Mouse (Mus musculus) brain, embryonic 14.5 days (tissue): ENCODE data around the gene Slc22a3. TPM values are rescaled to one million over a fixed set of nuclear protein-coding genes. Genes with fewer than 3 reads are reported as not detected.
A peak's percentile ranks its signal among the peaks of the same experiment; 100 is the strongest.

ENCODE experiments used
- DNase-seq: peaks from one replicate; pipeline ENCODE4 v3.0.0-alpha.2; 2011; ENCODE audit warnings: low read depth
- CTCF ChIP-seq: fragments of 200-500 bp; IDR thresholded peaks from 2 replicates; pipeline ENCODE4 v1.5.1; 2012; ENCODE audit warnings: inconsistent platforms, mild to moderate bottlenecking, moderate library complexity, borderline replicate concordance; ENCODE audit not compliant: insufficient read depth, insufficient read length; ENCODE audit errors: extremely low read depth
- POLR2A ChIP-seq: fragments of 200-500 bp; IDR thresholded peaks from 2 replicates; pipeline ENCODE4 v1.6.1; 2012; ENCODE audit warnings: mild to moderate bottlenecking, inconsistent platforms, borderline replicate concordance; ENCODE audit not compliant: poor library complexity, insufficient read depth, insufficient read length, severe bottlenecking; ENCODE audit errors: extremely low read depth
- polyA plus RNA-seq: library from polyadenylated mRNA; depleted of rRNA; stranded (reverse); fragments of >200 nt; gene quantifications from 2 replicates; pipeline ENCODE4 v1.2.3, GENCODE M21; 2012; rRNA removed

Slc22a3 gene
- polyA plus RNA-seq, 1 experiment, result 1.1 TPM

GRCm38 (mm10) chr17:12385049-12385794 is 122.3 kb downstream of the Slc22a3 start:
- no peak for DNase-seq
- TF ChIP-seq POLR2A (no peak), CTCF (no peak)

- peak; percentile 81 for DNase-seq
- TF ChIP-seq CTCF (no peak), POLR2A (no peak)
Measured at GRCm38 (mm10) chr17:12382531-12382930, 125.0 kb downstream of the Slc22a3 start.

GRCm38 (mm10) chr17:12381579-12381978 is 125.9 kb downstream of the Slc22a3 start:
- TF ChIP-seq POLR2A (no peak), CTCF (no peak)
- DNase-seq, result no peak

- DNase-seq, result no peak
- TF ChIP-seq CTCF (no peak), POLR2A (no peak)
Measured at GRCm38 (mm10) chr17:12380287-12380686, 127.2 kb downstream of the Slc22a3 start.

GRCm38 (mm10) chr17:12377981-12378705 is 129.4 kb downstream of the Slc22a3 start, which contains the start of gene Plg:
Gene Plg, plus strand, starts transcription at chr17:12378608.
- no peak for TF ChIP-seq POLR2A
- no peak for TF ChIP-seq CTCF
- DNase-seq, result no peak

GRCm38 (mm10) chr17:12373601-12374144 is 133.8 kb downstream of the Slc22a3 start:
- no peak for DNase-seq
- no peak for TF ChIP-seq CTCF
- no peak for TF ChIP-seq POLR2A

- TF ChIP-seq POLR2A, result no peak
- peak; percentile 81; the same call in 1 of the 2 replicates for TF ChIP-seq CTCF
- peak; percentile 75 for DNase-seq
Measured at GRCm38 (mm10) chr17:12372021-12372420, 135.5 kb downstream of the Slc22a3 start.

- peak; percentile 54 for DNase-seq
- TF ChIP-seq CTCF (peak; percentile 39; the same call in 1 of the 2 replicates), POLR2A (no peak)
Measured at GRCm38 (mm10) chr17:12371310-12371925, 136.1 kb downstream of the Slc22a3 start.

GRCm38 (mm10) chr17:12370289-12370688 is 137.2 kb downstream of the Slc22a3 start:
- TF ChIP-seq CTCF (no peak), POLR2A (no peak)
- no peak for DNase-seq

- no peak for DNase-seq
- TF ChIP-seq POLR2A, result no peak
- TF ChIP-seq CTCF, result no peak
Measured at GRCm38 (mm10) chr17:12369393-12369792, 138.1 kb downstream of the Slc22a3 start.

Other genes with a start within 250 kb of the Slc22a3 start
- 18.3 and 28.6 TPM in 2 replicates for gene Map3k4, start 188.9 kb downstream of the Slc22a3 start, polyA plus RNA-seq
- 0.10 and 0.16 TPM in 2 replicates for gene Plg, start 129.1 kb downstream of the Slc22a3 start, polyA plus RNA-seq
- gene Slc22a2, start 76.4 kb upstream of the Slc22a3 start, polyA plus RNA-seq, result 0.91 and 1.2 TPM in 2 replicates
- not detected in 2 replicates for gene Slc22a1, start 168.1 kb upstream of the Slc22a3 start, polyA plus RNA-seq